Mouse (Mus musculus): Measurements from ENCODE around the gene Olfr550. TPM values are rescaled to one million over a fixed set of nuclear protein-coding genes. Genes with fewer than 3 reads are reported as not detected.

The Olfr550 gene
- total RNA-seq, 2 experiments from 2014 or later = not detected

Other genes with a start within 250 kb of the Olfr550 start
- 171 and 252 TPM in 2 replicates for gene Rrm1, start 129.7 kb upstream of the Olfr550 start, total RNA-seq (2014; fragmentation: Nextera tagmentation)
- gene Rrm1, start 129.7 kb upstream of the Olfr550 start, total RNA-seq (2017) = 642 and 757 TPM in 2 replicates
- gene Olfr543, start 89.8 kb upstream of the Olfr550 start, total RNA-seq (2014; fragmentation: Nextera tagmentation) = not detected in 2 replicates
- gene Olfr543, start 89.8 kb upstream of the Olfr550 start, total RNA-seq (2017) = not detected in 2 replicates
- not detected in 2 replicates for gene Olfr544, start 83.1 kb upstream of the Olfr550 start, total RNA-seq (2014; fragmentation: Nextera tagmentation)
- gene Olfr544, start 83.1 kb upstream of the Olfr550 start, total RNA-seq (2017) = not detected in 2 replicates
- not detected in 2 replicates for gene Olfr545, start 71.9 kb upstream of the Olfr550 start, total RNA-seq (2014; fragmentation: Nextera tagmentation)
- not detected in 2 replicates for gene Olfr545, start 71.9 kb upstream of the Olfr550 start, total RNA-seq (2017)
- gene Olfr547, start 36.7 kb upstream of the Olfr550 start, total RNA-seq (2014; fragmentation: Nextera tagmentation) = not detected in 2 replicates
- gene Olfr547, start 36.7 kb upstream of the Olfr550 start, total RNA-seq (2017) = not detected in 2 replicates
- gene Olfr548-ps1, start 30.5 kb upstream of the Olfr550 start, total RNA-seq (2014; fragmentation: Nextera tagmentation) = not detected in 2 replicates
- not detected in 2 replicates for gene Olfr548-ps1, start 30.5 kb upstream of the Olfr550 start, total RNA-seq (2017)
- not detected in 2 replicates for gene Olfr549, start 21.6 kb upstream of the Olfr550 start, total RNA-seq (2014; fragmentation: Nextera tagmentation)
- not detected in 2 replicates for gene Olfr549, start 21.6 kb upstream of the Olfr550 start, total RNA-seq (2017)
- 14.9 and 15.9 TPM in 2 replicates for gene Trim21, start 6.0 kb upstream of the Olfr550 start, total RNA-seq (2014; fragmentation: Nextera tagmentation)
- gene Trim21, start 6.0 kb upstream of the Olfr550 start, total RNA-seq (2017) = 31.5 and 33.5 TPM in 2 replicates
- gene Olfr551, start 20.4 kb downstream of the Olfr550 start, total RNA-seq (2014; fragmentation: Nextera tagmentation) = not detected in 2 replicates
- not detected in 2 replicates for gene Olfr551, start 20.4 kb downstream of the Olfr550 start, total RNA-seq (2017)
- gene Olfr552, start 26.3 kb downstream of the Olfr550 start, total RNA-seq (2014; fragmentation: Nextera tagmentation) = not detected in 2 replicates
- gene Olfr552, start 26.3 kb downstream of the Olfr550 start, total RNA-seq (2017) = 0.09 TPM in 1 of 2 replicates, not detected in the other
- gene Olfr553, start 46.8 kb downstream of the Olfr550 start, total RNA-seq (2014; fragmentation: Nextera tagmentation) = not detected in 2 replicates
- not detected in 2 replicates for gene Olfr553, start 46.8 kb downstream of the Olfr550 start, total RNA-seq (2017)
- gene Olfr554, start 67.0 kb downstream of the Olfr550 start, total RNA-seq (2014; fragmentation: Nextera tagmentation) = not detected in 2 replicates
- gene Olfr554, start 67.0 kb downstream of the Olfr550 start, total RNA-seq (2017) = not detected in 2 replicates
- gene Olfr555, start 87.4 kb downstream of the Olfr550 start, total RNA-seq (2014; fragmentation: Nextera tagmentation) = not detected in 2 replicates
- not detected in 2 replicates for gene Olfr555, start 87.4 kb downstream of the Olfr550 start, total RNA-seq (2017)
- not detected in 2 replicates for gene Olfr556, start 93.5 kb downstream of the Olfr550 start, total RNA-seq (2014; fragmentation: Nextera tagmentation)
- gene Olfr556, start 93.5 kb downstream of the Olfr550 start, total RNA-seq (2017) = not detected in 2 replicates
- 4.8 and 13.0 TPM in 2 replicates for gene Trim68, start 115.9 kb downstream of the Olfr550 start, total RNA-seq (2014; fragmentation: Nextera tagmentation)
- 5.7 and 6.1 TPM in 2 replicates for gene Trim68, start 115.9 kb downstream of the Olfr550 start, total RNA-seq (2017)
- not detected in 2 replicates for gene Olfr557, start 124.5 kb downstream of the Olfr550 start, total RNA-seq (2014; fragmentation: Nextera tagmentation)
- not detected in 2 replicates for gene Olfr557, start 124.5 kb downstream of the Olfr550 start, total RNA-seq (2017)
- gene Olfr558, start 130.8 kb downstream of the Olfr550 start, total RNA-seq (2014; fragmentation: Nextera tagmentation) = not detected in 2 replicates
- gene Olfr558, start 130.8 kb downstream of the Olfr550 start, total RNA-seq (2017) = not detected in 2 replicates
- not detected in 2 replicates for gene Olfr33, start 147.6 kb downstream of the Olfr550 start, total RNA-seq (2014; fragmentation: Nextera tagmentation)
- gene Olfr33, start 147.6 kb downstream of the Olfr550 start, total RNA-seq (2017) = not detected in 2 replicates
- not detected in 2 replicates for gene Olfr559, start 156.0 kb downstream of the Olfr550 start, total RNA-seq (2014; fragmentation: Nextera tagmentation)
- not detected in 2 replicates for gene Olfr559, start 156.0 kb downstream of the Olfr550 start, total RNA-seq (2017)
- gene Olfr560, start 187.9 kb downstream of the Olfr550 start, total RNA-seq (2014; fragmentation: Nextera tagmentation) = not detected in 2 replicates
- not detected in 2 replicates for gene Olfr560, start 187.9 kb downstream of the Olfr550 start, total RNA-seq (2017)
- gene Olfr78, start 188.0 kb downstream of the Olfr550 start, total RNA-seq (2014; fragmentation: Nextera tagmentation) = not detected in 2 replicates
- not detected in 2 replicates for gene Olfr78, start 188.0 kb downstream of the Olfr550 start, total RNA-seq (2017)
- gene Olfr561, start 199.8 kb downstream of the Olfr550 start, total RNA-seq (2014; fragmentation: Nextera tagmentation) = not detected in 2 replicates
- not detected in 2 replicates for gene Olfr561, start 199.8 kb downstream of the Olfr550 start, total RNA-seq (2017)
- gene Olfr564, start 232.0 kb downstream of the Olfr550 start, total RNA-seq (2014; fragmentation: Nextera tagmentation) = not detected in 2 replicates
- gene Olfr564, start 232.0 kb downstream of the Olfr550 start, total RNA-seq (2017) = not detected in 2 replicates